Mouse (Mus musculus) midbrain, postnatal 0 days (tissue): ENCODE measurements at regions not wholly inside any gene's neighbourhood (a gene's known extent, or its start where the extent isn't known, plus 50 kb on each side); places are given as distances from the start of the nearest gene placed in this dataset.

Source experiments
- ATAC-seq: fragments of 200-750 bp; cut with Nextera tagmentation; 2 replicates; pipeline ENCODE4 v1.8.0; 2017; ENCODE audit warnings: moderate number of reproducible peaks, mild to moderate bottlenecking, moderate TSS enrichment, moderate library complexity; ENCODE audit not compliant: low FRiP score
- DNase-seq: peaks from one replicate; pipeline ENCODE4 v3.0.0-alpha.2; 2015; ENCODE audit warnings: low spot score
- H3K27ac ChIP-seq: fragments of 300-500 bp; sonication (generic); 2 replicates; pipeline ENCODE4 v1.5.1; 2014; ENCODE audit warnings: low read depth, mild to moderate bottlenecking, low read length, mixed read lengths
- H3K27me3 ChIP-seq: fragments of 300-500 bp; sonication (generic); 2 replicates; pipeline ENCODE4 v1.6.1; 2014; ENCODE audit warnings: low read length, control low read depth, mixed read lengths; ENCODE audit not compliant: insufficient read depth
- H3K36me3 ChIP-seq: fragments of 300-500 bp; sonication (generic); 2 replicates; pipeline ENCODE4 v1.6.1; 2014; ENCODE audit warnings: low read length, control low read depth, mixed read lengths; ENCODE audit not compliant: insufficient read depth
- H3K4me1 ChIP-seq: fragments of 300-500 bp; sonication (generic); 2 replicates; pipeline ENCODE4 v1.6.1; 2014; ENCODE audit warnings: mild to moderate bottlenecking, control low read depth, antibody characterized with exemption, low read length, mixed read lengths; ENCODE audit not compliant: insufficient read depth
- H3K4me2 ChIP-seq: fragments of 300-500 bp; sonication (generic); 2 replicates; pipeline ENCODE4 v1.6.1; 2014; ENCODE audit warnings: low read depth, mild to moderate bottlenecking, low read length, mixed read lengths; ENCODE audit not compliant: poor library complexity, severe bottlenecking
- H3K4me3 ChIP-seq: fragments of 300-500 bp; sonication (generic); 2 replicates; pipeline ENCODE4 v1.5.1; 2014; ENCODE audit warnings: low read depth, mild to moderate bottlenecking, low read length, moderate library complexity
- H3K9ac ChIP-seq: fragments of 300-500 bp; sonication (generic); replicated peaks from 2 replicates; pipeline ENCODE4 v1.6.1; 2014; ENCODE audit warnings: mild to moderate bottlenecking, low read length, moderate library complexity, mixed read lengths; ENCODE audit not compliant: poor library complexity, severe bottlenecking
- H3K9me3 ChIP-seq: fragments of 300-500 bp; sonication (generic); 2 replicates; pipeline ENCODE4 v1.6.1; 2016; ENCODE audit warnings: low read length, control low read depth
- CTCF ChIP-seq: IDR thresholded peaks from 2 replicates; pipeline ENCODE4 v1.5.1; 2016; ENCODE audit warnings: antibody characterized with exemption, mild to moderate bottlenecking
- WGBS: fragments of 180-500 bp; shearing (Covaris S2); extraction: QIAGEN DNeasy Blood & Tissue Kit; methylation state at CpG from one replicate; pipeline ENCODE4 v1.1.7; 2014; 5-methylcytosine and 5-hydroxymethylcytosine counted together

- no peak overlapping the region for H3K4me3 ChIP-seq
- H3K36me3 ChIP-seq: no peaks in the 10 kb centered on the region
- no peak overlapping the region for H3K4me2 ChIP-seq
- DNase-seq: no peak
- no peak overlapping the region for H3K27ac ChIP-seq
- H3K9me3 ChIP-seq: no peaks in the 10 kb centered on the region
- H3K27me3 ChIP-seq: no peaks in the 10 kb centered on the region
- no peak for TF ChIP-seq CTCF
- H3K9ac ChIP-seq: no peak overlapping the region
- no peak for ATAC-seq
- no peaks in the 10 kb centered on the region for H3K4me1 ChIP-seq
These were observed 548.4 kb upstream of the Intu start for GRCm38 (mm10) chr3:39982656-39983055.

- WGBS: 84% methylated on average over 1 of the region's 1 CpGs
- H3K9me3 ChIP-seq: no peaks in the 10 kb centered on the region
- H3K27ac ChIP-seq: no peak overlapping the region
- H3K27me3 ChIP-seq: no peaks in the 10 kb centered on the region
- no peak overlapping the region for H3K4me2 ChIP-seq
- no peaks in the 10 kb centered on the region for H3K4me1 ChIP-seq
- DNase-seq (no peak), ATAC-seq (no peak)
- no peaks in the 10 kb centered on the region for H3K36me3 ChIP-seq
- no peak overlapping the region for H3K9ac ChIP-seq
- H3K4me3 ChIP-seq: no peak overlapping the region
- no peak for TF ChIP-seq CTCF
These were observed 543.4 kb upstream of the Intu start for GRCm38 (mm10) chr3:39987710-39988109.

- H3K4me3 ChIP-seq: no peak overlapping the region
- peak; percentile 77 for TF ChIP-seq CTCF
- no peaks in the 10 kb centered on the region for H3K4me1 ChIP-seq
- H3K9me3 ChIP-seq: no peaks in the 10 kb centered on the region
- H3K4me2 ChIP-seq: no peak overlapping the region
- H3K27me3 ChIP-seq: no peaks in the 10 kb centered on the region
- ATAC-seq: no peak
- peak; percentile 86 for DNase-seq
- 42% methylated on average over 5 of the region's 5 CpGs for WGBS
- H3K36me3 ChIP-seq: no peaks in the 10 kb centered on the region
- no peak overlapping the region for H3K9ac ChIP-seq
- H3K27ac ChIP-seq: no peak overlapping the region
These were observed 532.5 kb upstream of the Intu start for GRCm38 (mm10) chr3:39998628-39999027.

- ATAC-seq: no peak
- Histone ChIP-seq H3K4me3 (no peak overlapping the region), H3K9me3 (no peaks in the 10 kb centered on the region), H3K4me2 (no peak overlapping the region), H3K27me3 (no peaks in the 10 kb centered on the region), H3K9ac (no peak overlapping the region), H3K27ac (no peak overlapping the region), H3K36me3 (no peaks in the 10 kb centered on the region), H3K4me1 (no peaks in the 10 kb centered on the region)
- no peak for DNase-seq
- no peak for TF ChIP-seq CTCF
- WGBS: 67% methylated on average over 1 of the region's 1 CpGs
These were observed 531.2 kb upstream of the Intu start for GRCm38 (mm10) chr3:39999846-40000245.

GRCm38 (mm10) chr3:40002838-40003237 lies 528.2 kb upstream of the Intu start:
- H3K4me3 ChIP-seq: no peak overlapping the region
- no peak overlapping the region for H3K27ac ChIP-seq
- 86% methylated on average over 3 of the region's 3 CpGs for WGBS
- H3K9me3 ChIP-seq: no peaks in the 10 kb centered on the region
- no peak for TF ChIP-seq CTCF
- H3K4me2 ChIP-seq: no peak overlapping the region
- no peak for DNase-seq
- H3K4me1 ChIP-seq: no peaks in the 10 kb centered on the region
- no peaks in the 10 kb centered on the region for H3K36me3 ChIP-seq
- ATAC-seq: no peak
- no peaks in the 10 kb centered on the region for H3K27me3 ChIP-seq
- no peak overlapping the region for H3K9ac ChIP-seq

- ATAC-seq: no peak
- WGBS: 57% methylated on average over 5 of the region's 5 CpGs
These were observed 521.0 kb upstream of the Intu start for GRCm38 (mm10) chr3:40010051-40010450.

More at GRCm38 (mm10) chr3:40010051-40010450, 521.0 kb upstream of the Intu start:
- Histone ChIP-seq H3K4me3 (no peak overlapping the region), H3K27me3 (no peaks in the 10 kb centered on the region), H3K4me2 (no peak overlapping the region), H3K36me3 (no peaks in the 10 kb centered on the region), H3K9me3 (no peaks in the 10 kb centered on the region), H3K4me1 (no peaks in the 10 kb centered on the region), H3K9ac (no peak overlapping the region), H3K27ac (no peak overlapping the region)
- TF ChIP-seq CTCF: no peak
- DNase-seq: peak; percentile 10
